In the genomic region with DNA sequence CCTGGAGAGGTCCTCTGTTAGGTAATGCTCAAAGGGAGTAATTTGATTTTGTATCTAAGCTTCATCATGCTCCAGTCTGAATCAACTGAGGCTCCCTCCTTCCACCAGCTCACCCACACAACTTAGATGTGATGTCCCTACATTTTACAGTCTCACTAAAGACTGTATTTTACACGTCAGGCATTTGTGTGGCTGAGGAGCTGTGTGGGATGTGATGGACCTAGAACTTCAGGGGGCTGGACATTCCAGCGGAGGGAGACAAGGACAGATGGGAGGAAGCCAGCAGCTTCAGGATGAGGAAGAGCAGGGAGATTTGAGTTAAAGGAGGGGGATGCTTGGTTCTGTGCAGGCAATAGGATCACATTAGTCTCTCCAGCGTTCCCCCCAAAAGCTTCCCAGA, we compare ENCODE assay signal across 24 mouse cellular contexts. TPM values are rescaled to one million over a fixed set of nuclear protein-coding genes. Genes with fewer than 3 reads are reported as not detected.
"Had no signal": no experiment of that assay in that cellular context is flagged by ENCODE, and none has a peak within 500 bp of the region (broad histone marks: within the 10 kb centered on the region; RNA-seq: fewer than 3 reads in every experiment).

No protein-coding gene starts in this region.

- H3K4me2 ChIP-seq: limb, embryonic 13.5 days; liver, embryonic 12.5 days; liver, embryonic 15.5 days; lung, embryonic 15.5 days; midbrain, embryonic 11.5 days; midbrain, embryonic 15.5 days; neural tube, embryonic 12.5 days; neural tube, embryonic 15.5 days; stomach, embryonic 15.5 days had no signal

- DNase-seq: kidney, adult 2 months; kidney, postnatal 25 days; layer of hippocampus, adult 9-11 months; liver; lung, adult 18-20 months; lung, postnatal 10 days; lung, postnatal 36 days; retina, postnatal 1 day; thymus, postnatal 25 days had no signal

- ATAC-seq: intestine, postnatal 0 days; liver, embryonic 12.5 days; midbrain, embryonic 15.5 days had no signal

- H3K27me3 ChIP-seq: midbrain, embryonic 15.5 days; neural tube, embryonic 15.5 days had no signal

- H3K9me3 ChIP-seq: limb, embryonic 10.5 days; liver, embryonic 12.5 days; liver, embryonic 15.5 days; lung, embryonic 15.5 days; midbrain, embryonic 15.5 days; neural tube, embryonic 15.5 days; stomach, embryonic 15.5 days had no signal

- H3K36me3 ChIP-seq: limb, embryonic 10.5 days; limb, embryonic 13.5 days; liver, embryonic 12.5 days; liver, embryonic 15.5 days; lung, embryonic 15.5 days; stomach, embryonic 15.5 days had no signal

- H3K9ac ChIP-seq: limb, embryonic 13.5 days; liver, embryonic 12.5 days; liver, embryonic 15.5 days; lung, embryonic 15.5 days; midbrain, embryonic 15.5 days; neural tube, embryonic 12.5 days; neural tube, embryonic 15.5 days; stomach, embryonic 15.5 days had no signal

- H3K4me1 ChIP-seq: liver, embryonic 12.5 days; liver, embryonic 15.5 days; lung, embryonic 15.5 days had no signal

- H3K4me3 ChIP-seq: layer of hippocampus, adult 2 months; limb, embryonic 10.5 days; limb, embryonic 13.5 days; liver, embryonic 12.5 days; liver, embryonic 15.5 days; lung, embryonic 15.5 days; megakaryocyte, embryonic 14.5 days; midbrain, embryonic 15.5 days; neural tube, embryonic 12.5 days; neural tube, embryonic 15.5 days; stomach, embryonic 15.5 days had no signal

- H3K27ac ChIP-seq: kidney, postnatal 0 days; layer of hippocampus, adult 2 months; limb, embryonic 10.5 days; limb, embryonic 13.5 days; liver, embryonic 12.5 days; liver, embryonic 15.5 days; lung, embryonic 15.5 days; neural tube, embryonic 12.5 days; neural tube, embryonic 15.5 days; stomach, embryonic 15.5 days had no signal

RNA-seq across cellular contexts. Expression of a gene that starts 41.2 kb away (rescaled TPM):
- polyA plus RNA-seq: limb, embryonic 10.5 days; liver, embryonic 12.5 days; thymus, postnatal 0 days had no signal
